Mouse (Mus musculus) heart, embryonic 14.5 days (tissue): Measurements from ENCODE around the gene Clybl. TPM values are rescaled to one million over a fixed set of nuclear protein-coding genes. Genes with fewer than 3 reads are reported as not detected.

Experiments
- ATAC-seq: fragments of 200-750 bp; cut with Nextera tagmentation; 2 replicates; pipeline ENCODE4 v1.8.0; 2017; ENCODE audit warnings: low read depth, moderate TSS enrichment; ENCODE audit not compliant: insufficient number of reproducible peaks, insufficient read depth, low FRiP score
- H3K27ac ChIP-seq, 2 experiments: fragments of 200-500 bp in 1 of 2; fragments of 300-500 bp in 1 of 2; sonication (generic) in 1 of 2; replicated peaks in 1 of 2; 2 replicates each; pipeline ENCODE4 v1.5.1; 2012 to 2014; ENCODE audit warnings: low read depth in 2 of 2, low read length in 2 of 2, control low read depth in 1 of 2, mild to moderate bottlenecking in 1 of 2, mixed read lengths in 1 of 2; ENCODE audit not compliant: control insufficient read depth in 1 of 2, insufficient read depth in 1 of 2
- H3K27me3 ChIP-seq: fragments of 300-500 bp; sonication (generic); 2 replicates; pipeline ENCODE4 v1.6.1; 2014; ENCODE audit warnings: mild to moderate bottlenecking, low read length, control low read depth; ENCODE audit not compliant: control insufficient read depth, insufficient read depth
- H3K36me3 ChIP-seq: fragments of 300-500 bp; sonication (generic); 2 replicates; pipeline ENCODE4 v1.6.1; 2014; ENCODE audit warnings: mild to moderate bottlenecking, control low read depth, low read length, mixed read lengths; ENCODE audit not compliant: control insufficient read depth, insufficient read depth
- H3K4me1 ChIP-seq, 2 experiments: fragments of 200-500 bp in 1 of 2; fragments of 300-500 bp in 1 of 2; sonication (generic) in 1 of 2; 2 replicates each; pipeline ENCODE4 v1.6.1; 2012 to 2014; ENCODE audit warnings: low read length in 2 of 2, control low read depth in 1 of 2, mixed read lengths in 1 of 2; ENCODE audit not compliant: control insufficient read depth in 2 of 2, insufficient read depth in 2 of 2
- H3K4me2 ChIP-seq: fragments of 300-500 bp; sonication (generic); 2 replicates; pipeline ENCODE4 v1.6.1; 2014; ENCODE audit warnings: mild to moderate bottlenecking, low read length
- H3K4me3 ChIP-seq, 2 experiments: fragments of 200-500 bp in 1 of 2; fragments of 300-500 bp in 1 of 2; sonication (generic) in 1 of 2; 2 replicates each; pipeline ENCODE4 v1.5.1; 2012 to 2014; ENCODE audit warnings: low read length in 2 of 2, mild to moderate bottlenecking in 2 of 2, control low read depth in 1 of 2, low read depth in 1 of 2, moderate library complexity in 1 of 2; ENCODE audit not compliant: control insufficient read depth in 1 of 2, insufficient read depth in 1 of 2
- H3K9ac ChIP-seq: fragments of 300-500 bp; sonication (generic); 2 replicates; pipeline ENCODE4 v1.6.1; 2014; ENCODE audit warnings: mild to moderate bottlenecking, low read length
- H3K9me3 ChIP-seq: fragments of 300-500 bp; sonication (generic); 2 replicates; pipeline ENCODE4 v1.6.1; 2016; ENCODE audit warnings: low read length, control low read depth; ENCODE audit not compliant: control insufficient read depth
- WGBS: fragments of 180-500 bp; shearing (Covaris S2); extraction: QIAGEN DNeasy Blood & Tissue Kit; methylation state at CpG from one replicate; pipeline ENCODE4 v1.1.7; 2014; 5-methylcytosine and 5-hydroxymethylcytosine counted together
- polyA plus RNA-seq: library from polyadenylated mRNA; unstranded; fragments of >200 nt; fragmentation: Nextera tagmentation; extraction: Ambion mirVana; gene quantifications from 2 replicates; pipeline ENCODE4 v1.2.1, GENCODE M21; 2014

Clybl gene
- polyA plus RNA-seq, 1 experiment from 2014 or later = 100 TPM

DNA sequence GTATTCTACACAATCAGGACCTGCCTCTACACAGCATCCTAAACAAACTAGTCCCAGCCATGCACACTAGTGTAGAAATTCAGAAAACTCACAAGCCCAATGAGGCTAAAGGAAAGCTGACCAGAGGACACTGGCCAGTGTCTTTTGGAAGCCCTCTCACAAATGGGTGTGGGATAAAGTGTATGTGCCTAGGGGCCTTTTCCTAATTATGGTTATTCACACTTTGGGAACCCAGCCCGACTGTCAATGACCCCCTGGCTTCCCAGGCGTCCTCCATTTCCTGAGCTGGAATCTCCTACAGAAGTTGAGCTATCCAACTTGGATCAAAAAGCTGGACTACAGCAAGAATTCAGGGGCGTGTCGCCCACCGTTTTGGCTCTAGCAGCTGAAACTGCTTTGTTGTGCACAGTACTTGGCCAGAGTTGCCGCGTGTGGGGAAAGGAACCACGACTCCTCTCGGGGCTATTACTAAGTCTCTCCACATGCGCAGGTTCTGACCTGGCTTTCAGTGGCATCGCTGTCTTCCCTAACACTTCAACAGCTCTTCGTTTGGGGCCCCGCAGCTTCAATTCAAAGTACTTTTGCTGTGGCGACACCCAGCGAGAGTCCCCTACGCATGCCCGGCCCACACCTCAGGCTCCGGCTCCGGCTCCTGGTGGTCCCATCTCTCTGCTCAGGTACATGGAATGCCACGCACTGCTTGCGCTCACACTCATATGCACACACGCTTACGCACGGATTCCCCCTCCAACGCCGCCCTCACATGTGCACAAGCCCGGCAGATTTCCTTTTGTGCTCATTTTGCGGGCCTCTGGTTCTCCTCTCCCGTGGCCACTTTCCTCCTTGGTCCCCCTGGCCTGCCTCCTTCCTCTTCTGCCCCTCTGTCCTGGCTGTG, 268.3 kb downstream of the Clybl start:
- WGBS = 6% methylated on average over 29 of the region's 29 CpGs
- H3K9me3 ChIP-seq = no peaks in the 10 kb centered on the region
- H3K4me3 ChIP-seq = peak overlapping the region; percentile 41 to 44; a peak in 3 of 4 replicates
- peaks cover 4 to 17% of the 10 kb centered on the region in 2 experiments; a peak in 3 of 4 replicates for H3K4me1 ChIP-seq
- no peak overlapping the region for H3K27ac ChIP-seq
- ATAC-seq = no peak
- H3K36me3 ChIP-seq = no peaks in the 10 kb centered on the region
- H3K27me3 ChIP-seq = peaks cover 77% of the 10 kb centered on the region
- no peak overlapping the region; the same call in 1 of the 2 replicates for H3K9ac ChIP-seq
- peak overlapping the region; percentile 88 for H3K4me2 ChIP-seq

DNA sequence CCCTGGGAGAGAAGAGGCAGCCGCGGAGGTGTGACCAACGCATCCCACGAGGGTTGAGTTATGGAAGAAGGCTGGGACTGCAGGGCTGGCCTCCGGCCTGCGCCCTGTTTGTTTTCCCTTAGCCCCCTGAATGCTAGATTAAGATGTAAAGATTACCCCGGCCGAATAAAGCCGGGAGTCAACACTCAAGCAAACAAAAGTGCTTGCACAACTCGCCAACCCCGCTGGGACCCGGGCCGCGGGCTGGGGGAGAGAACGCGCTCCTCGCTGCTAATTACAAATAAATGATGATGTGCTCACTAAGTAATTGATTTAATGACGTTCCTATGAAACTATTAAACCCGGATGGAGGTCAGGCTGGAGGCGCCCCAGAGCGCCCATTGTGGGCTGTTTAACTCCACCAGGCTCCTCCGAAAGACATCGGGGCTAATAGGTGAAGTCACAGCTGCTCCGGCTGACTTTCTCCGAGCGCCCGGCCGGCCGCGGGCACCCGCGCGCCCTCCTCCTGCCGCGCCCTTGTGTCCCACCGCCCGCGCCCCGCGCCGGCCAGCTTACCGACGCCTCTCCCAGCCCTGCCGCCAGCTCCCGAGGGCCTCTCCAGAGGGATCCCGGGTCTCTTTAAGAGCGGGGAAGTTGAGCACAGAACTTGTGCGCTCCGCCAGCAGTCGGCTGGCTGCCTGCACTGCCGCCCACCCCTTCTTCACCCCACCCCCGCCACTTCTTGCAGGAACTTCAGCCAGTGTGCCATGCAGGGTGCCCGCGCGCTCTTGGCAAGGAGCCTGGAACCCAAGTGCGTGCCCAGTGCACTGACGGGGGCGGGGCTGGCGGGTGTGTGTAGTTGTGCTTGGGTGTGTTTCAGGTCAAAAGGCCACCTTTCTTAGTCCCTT, 269.2 kb downstream of the Clybl start, which contains the start of gene Gm5089:
Gene Gm5089 (minus strand): TSS at position 620 of the 887 bp plus-strand sequence.
- Histone ChIP-seq H3K27ac (no peak within 1 kb of the TSS), H3K27me3 (peaks cover 81% of the 10 kb centered on the region), H3K4me3 (peak within 1 kb of the TSS; percentile 41 to 44), H3K9ac (peak within 1 kb of the TSS; percentile 47; the same call in 1 of the 2 replicates), H3K36me3 (no peaks in the 10 kb centered on the region), H3K4me2 (peak within 1 kb of the TSS; percentile 88), H3K4me1 (peaks cover 4 to 17% of the 10 kb centered on the region in 2 experiments; a peak in 3 of 4 replicates), H3K9me3 (no peaks in the 10 kb centered on the region)
- WGBS = under 1% methylated on average over 59 of the region's 59 CpGs
- no peak for ATAC-seq

DNA sequence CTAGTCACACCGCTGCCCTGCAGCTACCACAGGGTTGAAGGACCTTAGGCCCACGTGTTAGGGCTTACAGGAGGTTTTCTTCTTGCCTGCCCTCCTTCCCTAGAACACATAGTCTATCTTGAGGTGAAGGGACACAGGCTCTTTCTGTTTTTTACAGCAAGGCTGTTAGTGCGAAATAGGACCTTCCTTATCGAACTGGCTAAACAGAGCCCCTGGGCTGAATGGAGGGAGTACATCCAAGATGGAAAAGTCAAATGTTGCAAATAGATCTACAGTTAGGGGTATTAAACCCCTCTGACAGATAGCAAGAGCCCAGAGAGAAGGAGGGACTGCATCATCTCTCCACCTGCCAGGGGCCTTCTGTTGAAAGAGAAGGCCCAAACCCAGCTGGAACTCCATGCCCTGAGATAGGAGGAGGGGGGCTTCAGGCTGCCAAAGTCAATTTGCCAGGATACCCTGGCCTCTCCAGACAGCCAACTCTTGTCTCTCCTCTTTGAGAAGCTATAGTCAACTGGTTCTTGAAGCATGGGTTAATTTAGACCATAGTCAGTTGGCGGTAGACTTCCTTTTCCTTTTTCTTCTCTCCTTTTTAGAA, 270.1 kb downstream of the Clybl start:
- Histone ChIP-seq H3K9me3 (no peaks in the 10 kb centered on the region), H3K36me3 (no peaks in the 10 kb centered on the region), H3K4me1 (peaks cover 4 to 17% of the 10 kb centered on the region in 2 experiments; a peak in 3 of 4 replicates), H3K27me3 (peaks cover 87% of the 10 kb centered on the region), H3K4me2 (peak overlapping the region; percentile 88; the same call in 1 of the 2 replicates), H3K4me3 (0 out of 4 replicates have a peak overlapping the region, but pooled peaks of 1 of the 2 experiments have one; percentile 44), H3K9ac (no peak overlapping the region), H3K27ac (no peak overlapping the region)
- WGBS = 71% methylated on average over 5 of the region's 5 CpGs
- no peak for ATAC-seq

Other genes starting within 250 kb of the Clybl start
- 1.9 and 2.4 TPM in 2 replicates for gene Gpr183, start 216.5 kb upstream of the Clybl start, polyA plus RNA-seq
- not detected in 2 replicates for gene Timm8a2, start 147.0 kb upstream of the Clybl start, polyA plus RNA-seq
- gene Tm9sf2, start 74.7 kb upstream of the Clybl start, polyA plus RNA-seq = 133 TPM in 2 replicates